Mouse (Mus musculus) mouse trophoblast stem cell (cell line): Measurements from ENCODE around the gene Guca1b.

Experiments
- in situ Hi-C, 2 experiments: fragments of 300-500 bp; cut with MseI, MboI; formaldehyde crosslinking; loops; 2 replicates in 1 of 2; 3 replicates in 1 of 2; pipeline ENCODE4 v1.15.1; 2025

Guca1b gene

GRCm38 (mm10) chr17:47385145-47385544, at the start of gene Guca1b:
Gene Guca1b, plus strand, starts transcription at chr17:47385393.
- in situ Hi-C loops, result loop anchor here in 1 of 2 experiments (5.0 kb wide), 1 partner anchor 97 kb away; no protein-coding TSS in a partner anchor

- in situ Hi-C loops, result no loop called here
Observed at GRCm38 (mm10) chr17:47343121-47343520, 42.1 kb upstream of the Guca1b start.

GRCm38 (mm10) chr17:47349721-47350319, 35.4 kb upstream of the Guca1b start:
- in situ Hi-C loops, result no loop called here

DNA sequence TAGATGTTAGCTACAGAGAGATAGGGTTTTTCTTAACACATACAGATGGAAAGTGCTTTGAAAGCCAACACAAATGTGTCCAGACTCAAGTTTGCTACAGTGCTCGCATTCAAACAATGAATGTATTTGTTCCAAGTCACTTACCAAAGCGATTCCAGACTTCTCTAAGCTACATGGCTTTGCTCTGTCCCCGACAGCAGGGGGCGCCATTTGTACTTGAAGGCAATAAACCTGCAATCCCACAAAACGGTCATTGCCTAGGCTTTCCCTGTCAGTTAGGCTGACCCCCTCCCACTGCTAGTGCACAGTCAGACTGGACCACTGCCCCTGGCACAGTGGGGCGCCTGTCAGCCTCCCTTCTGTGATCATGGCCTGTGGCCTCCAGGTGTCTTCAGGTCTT, 25.2 kb upstream of the Guca1b start:
- in situ Hi-C loops, result no loop called here

- in situ Hi-C loops, result no loop called here
Observed at GRCm38 (mm10) chr17:47361343-47361742, 23.9 kb upstream of the Guca1b start.

GRCm38 (mm10) chr17:47368401-47369086, 16.6 kb upstream of the Guca1b start, which contains the start of gene Mrps10:
Gene Mrps10, plus strand, starts transcription at chr17:47368887.
- in situ Hi-C loops, result no loop called here

GRCm38 (mm10) chr17:47369087-47369443, 16.1 kb upstream of the Guca1b start:
- in situ Hi-C loops, result no loop called here

- in situ Hi-C loops, result no loop called here
Observed at GRCm38 (mm10) chr17:47371451-47371850, 13.7 kb upstream of the Guca1b start.

DNA sequence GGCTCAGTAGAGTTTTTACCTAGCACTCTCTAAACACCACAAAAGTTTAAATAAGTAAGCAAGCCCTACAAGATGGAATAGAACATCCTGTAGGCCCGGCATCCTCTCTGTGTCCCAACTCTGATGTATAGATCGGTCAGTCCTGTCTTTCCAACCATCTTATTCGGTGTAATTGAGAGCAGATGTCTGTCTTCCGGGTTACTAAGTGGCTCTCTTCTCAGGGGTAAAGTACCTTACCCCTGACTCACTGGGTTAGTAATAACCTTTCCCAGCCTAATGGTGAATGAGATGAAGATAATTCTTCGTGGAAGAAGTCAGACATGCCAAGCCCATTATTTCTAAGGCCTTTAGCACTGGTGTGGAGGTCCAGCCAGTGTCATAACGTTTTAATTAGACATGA, 11.2 kb upstream of the Guca1b start:
- in situ Hi-C loops, result no loop called here

- in situ Hi-C loops, result no loop called here
Observed at GRCm38 (mm10) chr17:47376779-47377280, 8.4 kb upstream of the Guca1b start.

GRCm38 (mm10) chr17:47378133-47378532, 7.1 kb upstream of the Guca1b start:
- in situ Hi-C loops, result no loop called here

DNA sequence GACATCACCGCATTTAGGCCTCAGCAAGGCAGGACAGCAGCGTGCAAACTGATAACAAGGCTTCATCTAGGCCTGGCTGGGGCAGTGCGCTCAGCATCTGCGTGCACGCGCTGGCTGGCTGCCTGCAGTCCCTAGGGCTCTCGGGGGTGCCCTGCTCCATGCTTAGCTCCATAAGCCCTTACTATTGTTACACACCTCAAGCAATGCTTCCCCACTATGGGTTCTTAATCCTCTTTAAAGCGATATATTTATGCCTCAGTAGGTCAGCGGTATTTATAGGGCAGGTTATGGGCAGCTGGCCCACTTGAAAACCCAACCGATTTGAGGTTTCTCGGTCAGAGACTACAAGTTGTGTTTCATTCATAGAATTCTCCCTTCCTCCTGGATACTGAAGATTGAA, 3.3 kb upstream of the Guca1b start:
- in situ Hi-C loops, result no loop called here

GRCm38 (mm10) chr17:47383266-47383665, 1.9 kb upstream of the Guca1b start:
- in situ Hi-C loops, result no loop called here

GRCm38 (mm10) chr17:47384064-47384463, 1.1 kb upstream of the Guca1b start:
- in situ Hi-C loops, result no loop called here

GRCm38 (mm10) chr17:47386649-47387048, 1.5 kb downstream of the Guca1b start:
- in situ Hi-C loops, result loop anchor here in 1 of 2 experiments (5.0 kb wide), 1 partner anchor 96 kb away; no protein-coding TSS in a partner anchor

DNA sequence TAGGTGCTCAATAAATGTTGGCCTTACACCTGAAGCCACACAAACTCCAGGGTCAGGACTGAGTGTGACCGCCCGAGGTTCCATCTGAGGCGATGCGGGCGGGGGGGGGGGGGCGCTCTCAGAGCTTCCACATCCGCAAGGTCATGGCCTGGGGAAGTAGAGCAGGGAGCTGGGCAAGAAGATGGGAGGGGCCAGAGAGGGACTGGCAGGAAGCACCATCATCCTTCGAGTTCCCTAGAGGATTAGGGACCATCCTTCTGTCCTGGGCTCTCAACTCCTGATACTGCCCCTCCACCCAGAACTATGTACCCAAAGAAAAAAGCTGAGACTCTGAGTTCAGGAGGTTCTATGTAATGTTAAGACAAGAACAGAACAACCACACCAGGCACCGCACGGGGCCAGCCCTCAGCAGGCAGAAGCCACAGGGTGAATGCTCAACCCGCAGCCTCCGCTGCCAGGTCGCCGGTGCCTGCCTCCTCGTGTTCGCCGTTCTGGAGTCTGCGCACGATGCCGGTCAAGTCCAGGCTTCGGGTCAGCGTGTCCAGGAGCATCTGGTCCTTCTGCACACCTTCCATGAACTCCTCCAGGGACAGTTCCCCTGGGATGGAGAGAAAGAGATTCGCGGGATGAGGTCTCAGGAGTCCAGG, 9.2 kb downstream of the Guca1b start:
- in situ Hi-C loops, result no loop called here

GRCm38 (mm10) chr17:47395376-47395913, 10.3 kb downstream of the Guca1b start:
- in situ Hi-C loops, result no loop called here

GRCm38 (mm10) chr17:47399091-47399490, 13.9 kb downstream of the Guca1b start:
- in situ Hi-C loops, result no loop called here

GRCm38 (mm10) chr17:47400451-47400850, 15.3 kb downstream of the Guca1b start, which contains the start of gene Guca1a:
Gene Guca1a, minus strand, starts transcription at chr17:47400584.
- in situ Hi-C loops, result no loop called here

DNA sequence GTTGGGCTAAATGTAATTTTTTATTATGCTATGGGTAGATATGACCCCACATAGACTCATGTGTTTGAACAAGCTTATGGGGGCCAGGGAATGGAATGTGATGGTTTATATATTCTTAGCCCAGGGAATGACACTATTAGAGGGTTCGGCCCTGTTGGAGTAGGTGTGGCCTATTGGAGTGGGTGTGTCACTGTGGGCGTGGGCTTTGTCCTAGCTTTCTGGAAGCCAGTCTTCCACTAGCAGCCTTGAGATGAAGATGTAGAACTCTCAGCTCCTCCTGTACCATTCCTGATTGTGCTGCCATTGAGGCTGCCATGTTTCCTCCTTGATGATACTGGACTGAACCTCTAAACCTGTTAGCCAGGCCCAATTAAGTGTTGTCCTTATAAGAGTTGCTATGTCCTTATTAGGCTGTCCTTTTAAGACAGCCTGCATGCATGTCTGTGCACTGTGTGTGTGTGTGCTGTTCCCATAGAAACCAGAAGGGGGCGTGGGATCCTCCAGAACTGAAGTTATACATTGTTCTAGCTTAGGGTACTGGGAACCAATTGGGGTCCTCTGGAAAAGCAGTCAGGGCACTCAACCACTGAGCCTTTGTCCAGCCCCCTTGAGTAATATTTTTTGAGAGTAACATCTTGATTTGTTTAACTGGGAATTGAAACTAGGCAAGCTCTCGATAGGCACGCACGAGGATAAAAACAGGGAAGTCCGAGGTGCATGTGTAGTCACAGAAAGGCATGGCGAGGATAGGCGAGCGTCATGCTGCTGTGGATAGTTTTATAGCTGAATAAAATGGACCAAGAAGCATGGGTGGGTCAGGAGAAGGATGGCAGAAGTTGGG, 22.7 kb downstream of the Guca1b start:
- in situ Hi-C loops, result loop anchor here (5.0 kb wide), 2 partner anchors 64 to 74 kb away; no protein-coding TSS in a partner anchor

- in situ Hi-C loops, result loop anchor here (5.0 kb wide), 2 partner anchors 64 to 74 kb away; no protein-coding TSS in a partner anchor
Observed at GRCm38 (mm10) chr17:47408558-47408898, 23.3 kb downstream of the Guca1b start.
